Mouse (Mus musculus) midbrain, embryonic 12.5 days (tissue): ENCODE results near the gene Pias4. TPM values are rescaled to one million over a fixed set of nuclear protein-coding genes. Genes with fewer than 3 reads are reported as not detected.
"Not testable (repeated sequence)": the region's sequence is repeated elsewhere in the genome, so short reads cannot be mapped to it uniquely, and the experiment has no call there.

Experiments
- ATAC-seq: fragments of 200-750 bp; cut with Nextera tagmentation; 2 replicates; pipeline ENCODE4 v1.8.0; 2017; ENCODE audit warnings: low read depth, moderate TSS enrichment, moderate library complexity; ENCODE audit not compliant: low FRiP score
- H3K27ac ChIP-seq: fragments of 300-500 bp; sonication (generic); replicated peaks from 2 replicates; pipeline ENCODE4 v1.5.1; 2016; ENCODE audit warnings: mild to moderate bottlenecking
- H3K27me3 ChIP-seq: fragments of 300-500 bp; sonication (generic); 2 replicates; pipeline ENCODE4 v1.6.1; 2016; ENCODE audit warnings: mild to moderate bottlenecking
- H3K36me3 ChIP-seq: fragments of 300-500 bp; sonication (generic); 2 replicates; pipeline ENCODE4 v1.6.1; 2016
- H3K4me1 ChIP-seq: fragments of 300-500 bp; sonication (generic); 2 replicates; pipeline ENCODE4 v1.6.1; 2016
- H3K4me2 ChIP-seq: fragments of 300-500 bp; sonication (generic); replicated peaks from 2 replicates; pipeline ENCODE4 v1.6.1; 2016; ENCODE audit warnings: mild to moderate bottlenecking, moderate library complexity
- H3K4me3 ChIP-seq: fragments of 300-500 bp; sonication (generic); 2 replicates; pipeline ENCODE4 v1.5.1; 2016; ENCODE audit warnings: mild to moderate bottlenecking
- H3K9ac ChIP-seq: fragments of 300-500 bp; sonication (generic); replicated peaks from 2 replicates; pipeline ENCODE4 v1.6.1; 2016; ENCODE audit warnings: mild to moderate bottlenecking, moderate library complexity
- H3K9me3 ChIP-seq: fragments of 300-500 bp; sonication (generic); 2 replicates; pipeline ENCODE4 v1.6.1; 2016; ENCODE audit warnings: mild to moderate bottlenecking
- WGBS: fragments of 180-500 bp; shearing (Covaris S2); methylation state at CpG from one replicate; pipeline ENCODE4 v1.1.7; 2016; 5-methylcytosine and 5-hydroxymethylcytosine counted together
- polyA plus RNA-seq: library from polyadenylated mRNA; unstranded; fragments of >200 nt; fragmentation: Nextera tagmentation; extraction: Ambion mirVana; gene quantifications from 2 replicates; pipeline ENCODE4 v1.2.1, GENCODE M21; 2016

Gene Pias4
- polyA plus RNA-seq, 1 experiment from 2014 or later, result 58.6 TPM

GRCm38 (mm10) chr10:81176466-81177271, 8.9 kb upstream of the Pias4 start, which contains the start of gene Eef2:
TSS of gene Eef2 (plus strand) at chr10:81176631.
- H3K9ac ChIP-seq, result peak within 1 kb of the TSS; percentile 99
- no peaks in the 10 kb centered on the region for H3K27me3 ChIP-seq
- H3K4me2 ChIP-seq, result peak within 1 kb of the TSS; percentile 95
- WGBS, result under 1% methylated on average over 77 of the region's 77 CpGs
- ATAC-seq, result peak; percentile 80
- peak within 1 kb of the TSS; percentile 93 for H3K27ac ChIP-seq
- H3K36me3 ChIP-seq, result peaks cover 44% of the 10 kb centered on the region
- no peaks in the 10 kb centered on the region for H3K9me3 ChIP-seq
- peak within 1 kb of the TSS; percentile 99 for H3K4me3 ChIP-seq
- peaks cover 53% of the 10 kb centered on the region for H3K4me1 ChIP-seq

DNA sequence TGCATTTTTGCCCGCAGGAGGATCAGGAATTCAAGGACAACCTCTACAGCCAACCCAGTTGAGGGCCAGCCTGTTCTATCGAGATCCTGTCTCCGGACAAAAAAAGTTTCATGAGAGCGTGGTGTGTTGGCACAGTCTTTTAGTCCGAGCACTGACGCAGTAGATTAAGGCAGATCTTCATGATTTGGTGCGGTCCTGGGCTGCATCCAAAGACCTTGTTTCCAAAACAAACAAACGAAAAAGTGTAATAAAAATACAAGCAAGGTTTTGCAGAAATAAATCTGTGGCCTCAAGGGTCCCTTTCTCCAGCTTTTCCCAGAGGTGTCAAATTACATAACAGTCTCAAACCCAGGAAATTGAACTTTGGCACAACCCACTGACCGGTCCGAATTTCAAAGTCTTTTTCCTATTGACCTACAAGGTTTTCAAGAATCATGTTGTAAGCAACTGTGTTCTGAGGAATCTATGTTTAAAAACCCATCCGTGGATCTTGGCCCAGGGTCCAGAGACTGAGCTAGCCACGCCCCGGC, 8.3 kb upstream of the Pias4 start:
- no peak; the same call in 1 of the 2 replicates for ATAC-seq
- Histone ChIP-seq H3K4me3 (peak overlapping the region; percentile 99), H3K4me1 (peaks cover 51% of the 10 kb centered on the region), H3K9ac (peak overlapping the region; percentile 99; the same call in 1 of the 2 replicates), H3K27ac (peak overlapping the region; percentile 93), H3K27me3 (no peaks in the 10 kb centered on the region), H3K4me2 (peak overlapping the region; percentile 52), H3K36me3 (peaks cover 38% of the 10 kb centered on the region), H3K9me3 (no peaks in the 10 kb centered on the region)
- 11% methylated on average over 13 of the region's 13 CpGs for WGBS

DNA sequence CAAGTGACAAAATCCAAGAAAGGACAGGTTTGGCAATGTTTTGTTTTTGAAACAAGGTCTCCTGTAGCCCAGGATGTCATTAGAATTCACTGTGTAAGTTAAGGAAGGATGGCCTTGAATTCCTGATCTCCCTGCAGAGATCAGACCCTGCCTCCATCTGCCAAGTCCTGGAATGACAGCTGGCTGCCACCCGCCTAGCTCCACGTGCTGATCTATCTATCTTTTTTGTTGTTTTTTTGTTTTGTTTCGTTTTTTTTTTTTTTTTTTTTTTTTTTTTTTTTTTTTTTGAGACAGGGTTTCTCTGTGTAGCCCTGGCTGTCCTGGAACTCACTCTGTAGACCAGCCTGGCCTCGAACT, 7.6 kb upstream of the Pias4 start:
- WGBS, result 10% methylated on average over 4 of the region's 4 CpGs
- Histone ChIP-seq H3K4me2 (peak overlapping the region; percentile 61), H3K27ac (peak overlapping the region; percentile 93), H3K4me1 (peaks cover 51% of the 10 kb centered on the region), H3K36me3 (peaks cover 31% of the 10 kb centered on the region), H3K4me3 (peak overlapping the region; percentile 42; the same call in 1 of the 2 replicates)
- H3K9me3 ChIP-seq, H3K27me3 ChIP-seq, ATAC-seq, H3K9ac ChIP-seq: not testable (repeated sequence)

GRCm38 (mm10) chr10:81174617-81175344, 7.1 kb upstream of the Pias4 start:
- H3K36me3 ChIP-seq, result peaks cover 26% of the 10 kb centered on the region
- WGBS, result under 1% methylated on average over 29 of the region's 29 CpGs

GRCm38 (mm10) chr10:81173132-81173531, 5.4 kb upstream of the Pias4 start:
- WGBS, result 4% methylated on average over 21 of the region's 21 CpGs
- peak; percentile 27 for ATAC-seq
- H3K4me1 ChIP-seq, result peaks cover 48% of the 10 kb centered on the region

More at GRCm38 (mm10) chr10:81174617-81175344, 7.1 kb upstream of the Pias4 start:
- peaks cover 51% of the 10 kb centered on the region for H3K4me1 ChIP-seq
- no peaks in the 10 kb centered on the region for H3K27me3 ChIP-seq
- H3K9ac ChIP-seq, result peak overlapping the region; percentile 50
- peak; percentile 64 for ATAC-seq
- H3K4me2 ChIP-seq, result peak overlapping the region; percentile 61
- no peaks in the 10 kb centered on the region for H3K9me3 ChIP-seq
- peak overlapping the region; percentile 93 for H3K27ac ChIP-seq
- H3K4me3 ChIP-seq, result peak overlapping the region; percentile 42

DNA sequence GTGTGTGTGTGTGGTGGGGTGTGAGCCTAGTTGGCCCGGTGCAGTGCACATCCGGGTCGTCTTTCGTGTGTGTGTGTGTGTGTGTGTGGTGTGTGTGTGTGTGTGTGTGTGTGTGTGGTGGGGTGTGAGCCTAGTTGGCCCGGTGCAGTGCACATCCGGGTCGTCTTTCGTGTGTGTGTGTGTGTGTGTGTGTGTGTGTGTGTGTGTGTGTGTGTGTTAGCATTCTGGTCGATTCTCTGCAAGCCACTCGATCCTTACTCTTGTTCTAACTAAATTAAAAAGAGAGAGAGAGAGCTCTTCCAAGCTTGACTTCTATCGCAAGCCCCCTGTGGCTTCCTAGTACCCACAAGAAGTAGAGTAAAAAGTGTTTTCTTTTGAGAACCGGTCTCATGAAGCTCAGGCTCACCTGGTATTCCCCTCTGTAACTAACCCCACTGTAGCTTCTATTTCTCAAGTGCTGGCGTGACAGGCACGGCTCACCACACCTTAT, 1.7 kb upstream of the Pias4 start:
- 0 out of 2 replicates have a peak overlapping the region, but pooled peaks have one; percentile 20 for H3K27ac ChIP-seq
- not testable (repeated sequence) for H3K9ac ChIP-seq, ATAC-seq, H3K36me3 ChIP-seq, H3K9me3 ChIP-seq, H3K27me3 ChIP-seq, H3K4me3 ChIP-seq
- peak overlapping the region; percentile 94; the same call in 1 of the 2 replicates for H3K4me2 ChIP-seq
- peaks cover 34% of the 10 kb centered on the region for H3K4me1 ChIP-seq
- 67% methylated on average over 5 of the region's 14 CpGs for WGBS

More at GRCm38 (mm10) chr10:81173132-81173531, 5.4 kb upstream of the Pias4 start:
- H3K27me3 ChIP-seq, result no peaks in the 10 kb centered on the region
- H3K36me3 ChIP-seq, result peaks cover 9% of the 10 kb centered on the region
- H3K4me3 ChIP-seq, result peak overlapping the region; percentile 17; the same call in 1 of the 2 replicates
- peak overlapping the region; percentile 93 for H3K27ac ChIP-seq
- peak overlapping the region; percentile 49; the same call in 1 of the 2 replicates for H3K9ac ChIP-seq
- peak overlapping the region; percentile 41 for H3K4me2 ChIP-seq
- H3K9me3 ChIP-seq, result no peaks in the 10 kb centered on the region

DNA sequence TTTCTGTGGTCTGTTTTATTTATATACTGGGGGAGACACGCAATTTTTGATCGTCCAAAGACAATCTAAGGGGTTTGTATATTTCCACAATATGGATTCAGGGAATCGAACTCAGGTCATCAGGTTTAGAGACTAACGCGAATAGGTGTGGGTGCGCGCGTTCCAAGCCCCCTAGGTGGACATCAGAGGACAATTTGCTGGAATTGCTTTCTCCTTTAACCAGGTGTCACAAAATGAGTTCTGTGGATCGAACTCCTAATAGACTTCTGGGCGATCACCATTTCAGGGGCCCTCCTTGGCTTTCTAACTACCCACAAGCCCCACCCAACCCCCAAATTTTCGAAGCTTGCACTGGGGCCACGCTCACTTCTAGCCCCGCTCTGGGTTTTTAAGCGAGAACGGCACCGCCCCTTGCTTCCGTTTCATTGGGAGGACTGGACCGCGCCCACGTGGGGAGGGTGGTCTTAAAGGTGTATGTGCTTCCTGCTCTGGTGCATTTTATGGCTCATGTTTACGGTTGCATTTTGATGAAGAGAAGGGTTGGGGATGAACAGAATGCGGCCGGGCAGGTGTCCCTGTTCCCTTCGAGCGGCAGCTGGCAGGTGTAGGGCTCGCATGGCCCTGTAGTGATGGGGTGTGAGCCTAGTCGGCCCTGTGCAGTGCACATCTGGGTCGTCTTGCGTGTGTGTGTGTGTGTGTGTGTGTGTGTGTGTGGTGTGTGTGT, 960 bp upstream of the Pias4 start:
- Histone ChIP-seq H3K36me3 (peaks cover 7% of the 10 kb centered on the region), H3K4me2 (peak overlapping the region; percentile 94), H3K9me3 (no peaks in the 10 kb centered on the region), H3K9ac (peak overlapping the region; percentile 58), H3K27me3 (no peaks in the 10 kb centered on the region), H3K4me1 (peaks cover 26% of the 10 kb centered on the region), H3K4me3 (peak overlapping the region; percentile 94), H3K27ac (peak overlapping the region; percentile 72)
- ATAC-seq, result no peak; the same call in 1 of the 2 replicates
- 6% methylated on average over 29 of the region's 29 CpGs for WGBS

- Histone ChIP-seq H3K9ac (peak overlapping the region; percentile 58; the same call in 1 of the 2 replicates), H3K4me1 (peaks cover 20% of the 10 kb centered on the region), H3K27me3 (no peaks in the 10 kb centered on the region), H3K4me2 (peak overlapping the region; percentile 94), H3K36me3 (peaks cover 13% of the 10 kb centered on the region), H3K4me3 (peak overlapping the region; percentile 94), H3K27ac (peak overlapping the region; percentile 72), H3K9me3 (no peaks in the 10 kb centered on the region)
- WGBS, result 11% methylated on average over 5 of the region's 5 CpGs
- ATAC-seq, result peak; percentile 55
Observed at GRCm38 (mm10) chr10:81168087-81168431, 336 bp upstream of the Pias4 start.

DNA sequence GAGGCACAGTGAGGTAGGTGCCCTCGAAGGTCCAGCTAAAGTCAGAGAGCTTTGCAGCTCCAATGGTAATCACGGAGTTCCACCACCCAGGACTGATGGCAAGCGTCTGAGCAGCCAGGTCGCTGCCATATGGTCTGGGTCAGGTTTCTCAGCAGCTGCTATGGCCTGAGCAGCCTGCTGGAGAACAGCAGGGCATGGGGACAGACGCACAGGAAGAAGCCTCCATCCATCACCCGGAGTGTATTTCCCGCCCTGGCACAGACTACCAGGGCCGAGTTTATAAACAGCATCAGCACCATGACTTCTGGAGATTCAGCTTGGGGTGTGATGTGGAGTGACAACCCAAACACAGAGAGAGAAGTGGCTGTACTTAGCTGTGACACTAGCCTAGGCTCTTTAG, 2.6 kb downstream of the Pias4 start:
- ATAC-seq, result no peak
- peaks cover 18% of the 10 kb centered on the region for H3K4me1 ChIP-seq
- H3K4me2 ChIP-seq, result no peak overlapping the region
- H3K9ac ChIP-seq, result no peak overlapping the region
- no peaks in the 10 kb centered on the region for H3K27me3 ChIP-seq
- no peaks in the 10 kb centered on the region for H3K9me3 ChIP-seq
- H3K36me3 ChIP-seq, result peaks cover 40% of the 10 kb centered on the region
- no peak overlapping the region for H3K4me3 ChIP-seq
- no peak overlapping the region for H3K27ac ChIP-seq
- 89% methylated on average over 8 of the region's 8 CpGs for WGBS

DNA sequence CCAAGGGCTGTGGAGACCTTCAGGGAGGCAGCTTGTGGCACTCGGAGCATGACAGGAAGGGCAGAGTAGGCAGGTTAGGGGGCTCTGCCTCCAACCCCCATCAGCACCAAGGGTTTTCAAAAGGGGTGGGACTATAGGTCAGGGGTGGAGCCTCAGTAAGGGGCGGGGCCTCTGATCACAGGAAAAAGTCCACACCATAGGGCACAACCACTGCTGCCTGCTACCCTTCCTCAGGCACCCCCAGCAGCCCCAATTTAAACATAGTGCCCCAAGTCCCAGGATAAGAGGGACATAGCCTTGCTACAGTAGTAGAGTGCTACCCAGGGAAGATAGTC, 5.4 kb downstream of the Pias4 start:
- 72% methylated on average over 2 of the region's 2 CpGs for WGBS
- peaks cover 11% of the 10 kb centered on the region for H3K4me1 ChIP-seq

GRCm38 (mm10) chr10:81161602-81162317, 6.0 kb downstream of the Pias4 start:
- ATAC-seq, result no peak
- H3K27ac ChIP-seq, result 0 out of 2 replicates have a peak overlapping the region, but pooled peaks have one; percentile 4
- peaks cover 69% of the 10 kb centered on the region for H3K36me3 ChIP-seq
- H3K9ac ChIP-seq, result no peak overlapping the region
- WGBS, result 89% methylated on average over 8 of the region's 8 CpGs
- H3K27me3 ChIP-seq, result no peaks in the 10 kb centered on the region
- H3K4me2 ChIP-seq, result no peak overlapping the region
- no peak overlapping the region for H3K4me3 ChIP-seq
- H3K4me1 ChIP-seq, result peaks cover 6% of the 10 kb centered on the region
- H3K9me3 ChIP-seq, result no peaks in the 10 kb centered on the region

More for the DNA sequence above, 5.4 kb downstream of the Pias4 start:
- H3K9ac ChIP-seq, result no peak overlapping the region
- 0 out of 2 replicates have a peak overlapping the region, but pooled peaks have one; percentile 4 for H3K27ac ChIP-seq
- ATAC-seq, result no peak
- no peak overlapping the region for H3K4me2 ChIP-seq
- H3K4me3 ChIP-seq, result no peak overlapping the region
- no peaks in the 10 kb centered on the region for H3K27me3 ChIP-seq
- peaks cover 64% of the 10 kb centered on the region for H3K36me3 ChIP-seq
- no peaks in the 10 kb centered on the region for H3K9me3 ChIP-seq
